Mouse (Mus musculus) midbrain, embryonic 14.5 days (tissue): ENCODE data around the gene Gm20481. TPM values are rescaled to one million over a fixed set of nuclear protein-coding genes. Genes with fewer than 3 reads are reported as not detected.
"Not testable (repeated sequence)": the region's sequence is repeated elsewhere in the genome, so short reads cannot be mapped to it uniquely, and the experiment has no call there.

Experiments used
- ATAC-seq: fragments of 200-750 bp; cut with Nextera tagmentation; 2 replicates; pipeline ENCODE4 v1.8.0; 2017; ENCODE audit warnings: moderate number of reproducible peaks, moderate library complexity; ENCODE audit not compliant: low FRiP score, low TSS enrichment
- DNase-seq: peaks from one replicate; pipeline ENCODE4 v3.0.0-alpha.2; 2015
- H3K27ac ChIP-seq: fragments of 300-500 bp; sonication (generic); replicated peaks from 2 replicates; pipeline ENCODE4 v1.5.1; 2014; ENCODE audit warnings: mild to moderate bottlenecking, low read depth, low read length, moderate library complexity
- H3K27me3 ChIP-seq: fragments of 300-500 bp; sonication (generic); 2 replicates; pipeline ENCODE4 v1.6.1; 2014; ENCODE audit warnings: low read length, control low read depth, mixed read lengths; ENCODE audit not compliant: control insufficient read depth, insufficient read depth
- H3K36me3 ChIP-seq: fragments of 300-500 bp; sonication (generic); 2 replicates; pipeline ENCODE4 v1.6.1; 2014; ENCODE audit warnings: low read length, control low read depth; ENCODE audit not compliant: control insufficient read depth, insufficient read depth
- H3K4me1 ChIP-seq: fragments of 300-500 bp; sonication (generic); 2 replicates; pipeline ENCODE4 v1.6.1; 2014; ENCODE audit warnings: mild to moderate bottlenecking, antibody characterized with exemption, low read length, control low read depth; ENCODE audit not compliant: control insufficient read depth, insufficient read depth
- H3K4me2 ChIP-seq: fragments of 300-500 bp; sonication (generic); 2 replicates; pipeline ENCODE4 v1.6.1; 2014; ENCODE audit warnings: mild to moderate bottlenecking, low read length, moderate library complexity
- H3K4me3 ChIP-seq: fragments of 300-500 bp; sonication (generic); replicated peaks from 2 replicates; pipeline ENCODE4 v1.5.1; 2014; ENCODE audit warnings: low read depth, low read length
- H3K9ac ChIP-seq: fragments of 300-500 bp; sonication (generic); replicated peaks from 2 replicates; pipeline ENCODE4 v1.6.1; 2014; ENCODE audit warnings: mild to moderate bottlenecking, low read length, moderate library complexity
- H3K9me3 ChIP-seq: fragments of 300-500 bp; sonication (generic); 2 replicates; pipeline ENCODE4 v1.6.1; 2016; ENCODE audit warnings: low read length, control low read depth, mixed read lengths; ENCODE audit not compliant: control insufficient read depth
- WGBS: fragments of 180-500 bp; shearing (Covaris S2); extraction: QIAGEN DNeasy Blood & Tissue Kit; methylation state at CpG from one replicate; pipeline ENCODE4 v1.1.7; 2014; 5-methylcytosine and 5-hydroxymethylcytosine counted together
- polyA plus RNA-seq: library from polyadenylated mRNA; unstranded; fragments of >200 nt; fragmentation: Nextera tagmentation; extraction: Ambion mirVana; gene quantifications from 2 replicates; pipeline ENCODE4 v1.2.1, GENCODE M21; 2014

Gene Gm20481
- polyA plus RNA-seq, 1 experiment from 2014 or later, result 2.3 TPM

DNA sequence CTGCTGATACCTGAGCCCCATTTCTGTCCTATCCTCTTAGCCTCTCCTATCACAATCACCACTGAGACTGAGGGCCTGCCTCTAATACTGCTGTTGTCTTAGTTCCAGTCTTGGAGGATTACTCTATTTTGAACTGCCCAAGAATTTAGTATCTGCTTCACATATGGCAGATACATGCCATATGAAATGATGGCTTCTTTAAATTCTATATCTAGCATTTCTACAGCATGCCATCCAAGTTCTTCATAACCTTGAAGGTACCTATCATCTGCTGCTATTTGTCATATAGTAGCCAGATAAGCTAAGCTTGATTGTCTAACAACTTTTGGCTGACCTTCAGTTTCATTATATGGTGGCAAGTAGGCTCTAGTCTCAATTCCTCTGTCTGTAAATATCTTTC is 25.0 kb downstream of the Gm20481 start:
- H3K4me2 ChIP-seq, result no peak overlapping the region
- H3K4me3 ChIP-seq, result no peak overlapping the region
- no peak overlapping the region for H3K27ac ChIP-seq
- H3K27me3 ChIP-seq, result no peaks in the 10 kb centered on the region
- DNase-seq, result no peak
- no peak overlapping the region for H3K9ac ChIP-seq
- H3K9me3 ChIP-seq, result no peaks in the 10 kb centered on the region
- peaks cover 11% of the 10 kb centered on the region for H3K36me3 ChIP-seq
- H3K4me1 ChIP-seq, result no peaks in the 10 kb centered on the region
- ATAC-seq, result no peak

DNA sequence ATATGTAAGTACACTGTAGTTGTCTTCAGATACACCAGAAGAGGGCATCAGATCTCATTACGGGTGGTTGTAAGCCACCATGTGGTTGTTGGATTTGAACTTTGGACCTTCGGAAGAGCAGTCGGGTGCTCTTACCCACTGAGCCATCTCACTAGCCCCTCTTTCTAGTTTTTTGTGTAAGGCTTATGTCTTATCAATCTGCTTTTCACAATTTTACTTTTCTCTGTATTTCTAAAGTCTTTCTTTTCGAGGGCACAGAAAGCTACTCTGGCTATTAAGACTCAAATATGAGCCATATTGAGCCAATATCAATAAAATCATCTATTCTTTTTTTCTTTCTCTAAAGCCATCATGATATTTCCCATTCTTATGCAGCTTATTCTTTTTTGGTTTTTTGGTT is 25.5 kb downstream of the Gm20481 start:
- not testable (repeated sequence) for H3K9ac ChIP-seq, H3K4me3 ChIP-seq, H3K36me3 ChIP-seq, ATAC-seq, H3K4me1 ChIP-seq, H3K4me2 ChIP-seq, DNase-seq, H3K9me3 ChIP-seq, H3K27me3 ChIP-seq, H3K27ac ChIP-seq
- WGBS, result 97% methylated on average over 4 of the region's 4 CpGs

DNA sequence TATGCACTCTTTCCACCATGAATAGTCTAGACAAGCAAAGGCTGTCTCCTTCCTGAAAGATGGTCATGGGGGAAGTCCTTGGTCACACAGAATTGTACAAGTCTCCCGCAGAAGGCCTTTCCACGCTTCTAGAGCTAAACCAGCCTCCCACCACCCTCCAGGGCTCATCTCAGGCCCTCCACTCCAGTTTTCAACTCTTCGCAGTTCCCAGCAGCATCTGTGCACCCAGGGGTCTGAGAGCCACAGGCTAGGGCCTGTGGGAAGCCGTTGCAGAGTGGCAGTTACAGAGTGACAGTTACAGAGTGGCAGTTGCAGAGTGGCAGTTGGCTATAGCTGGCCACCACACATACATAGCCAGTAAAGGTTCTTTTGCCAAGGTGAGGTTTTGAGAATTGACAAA is 26.2 kb downstream of the Gm20481 start:
- not testable (repeated sequence) for H3K4me1 ChIP-seq, H3K27me3 ChIP-seq, H3K4me2 ChIP-seq, DNase-seq, H3K9ac ChIP-seq, H3K9me3 ChIP-seq, ATAC-seq, H3K36me3 ChIP-seq, H3K4me3 ChIP-seq, H3K27ac ChIP-seq
- 96% methylated on average over 4 of the region's 4 CpGs for WGBS

DNA sequence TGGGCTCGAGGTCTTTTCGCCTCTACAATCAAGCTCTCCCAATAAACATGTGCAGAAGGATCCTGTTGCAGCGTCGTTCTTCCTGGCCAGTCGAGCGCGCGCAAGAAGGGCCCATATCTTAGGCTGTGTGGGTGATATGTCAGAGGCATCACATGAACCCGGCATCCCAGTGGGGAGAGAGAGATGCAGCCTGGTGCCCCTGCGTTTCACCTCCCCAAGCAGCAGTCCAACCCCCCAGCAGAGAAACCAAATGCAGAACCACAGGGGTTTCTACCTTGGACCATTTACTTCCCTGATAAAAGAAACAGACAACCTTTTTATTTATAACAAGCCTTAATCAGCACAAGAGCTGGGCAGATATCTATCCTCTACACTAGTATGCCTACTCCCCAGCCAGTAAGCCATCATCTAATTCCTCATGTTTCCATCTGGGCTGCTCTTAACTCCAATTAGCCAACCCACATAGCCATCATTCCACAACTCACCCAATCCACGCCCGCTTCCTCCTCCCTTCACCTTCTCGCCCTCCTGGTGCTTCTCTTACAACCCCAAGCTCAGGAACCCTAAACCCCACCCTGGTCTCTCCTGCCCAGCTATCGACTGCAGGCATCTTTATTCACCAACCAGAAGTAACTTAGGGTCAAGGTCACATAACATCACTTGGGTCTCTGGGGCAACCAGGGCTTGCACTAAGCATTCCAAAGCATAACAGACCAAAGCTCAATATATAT is 26.9 kb downstream of the Gm20481 start:
- Histone ChIP-seq H3K36me3 (no peaks in the 10 kb centered on the region), H3K27ac (no peak overlapping the region), H3K27me3 (no peaks in the 10 kb centered on the region), H3K4me2 (no peak overlapping the region), H3K9me3 (no peaks in the 10 kb centered on the region), H3K4me1 (no peaks in the 10 kb centered on the region), H3K9ac (no peak overlapping the region), H3K4me3 (no peak overlapping the region)
- no peak for DNase-seq
- 89% methylated on average over 12 of the region's 14 CpGs for WGBS
- ATAC-seq, result no peak

DNA sequence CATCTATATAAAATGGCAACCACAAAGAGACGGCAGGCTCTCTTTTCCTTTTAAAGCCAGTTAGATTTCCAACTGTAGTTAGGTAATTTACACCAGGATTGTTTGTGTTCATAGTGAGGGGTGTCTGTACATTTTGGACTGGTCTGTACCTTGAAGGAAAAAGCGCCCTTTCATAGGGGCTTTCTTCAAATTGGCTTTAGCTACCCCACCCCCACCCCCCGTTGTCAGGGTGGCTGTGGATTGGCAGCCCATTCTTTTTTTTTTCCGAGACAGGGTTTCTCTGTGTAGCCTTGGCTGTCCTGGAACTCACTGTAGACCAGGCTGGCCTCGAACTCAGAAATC is 27.4 kb downstream of the Gm20481 start:
- no peak for DNase-seq
- no peak overlapping the region for H3K9ac ChIP-seq

DNA sequence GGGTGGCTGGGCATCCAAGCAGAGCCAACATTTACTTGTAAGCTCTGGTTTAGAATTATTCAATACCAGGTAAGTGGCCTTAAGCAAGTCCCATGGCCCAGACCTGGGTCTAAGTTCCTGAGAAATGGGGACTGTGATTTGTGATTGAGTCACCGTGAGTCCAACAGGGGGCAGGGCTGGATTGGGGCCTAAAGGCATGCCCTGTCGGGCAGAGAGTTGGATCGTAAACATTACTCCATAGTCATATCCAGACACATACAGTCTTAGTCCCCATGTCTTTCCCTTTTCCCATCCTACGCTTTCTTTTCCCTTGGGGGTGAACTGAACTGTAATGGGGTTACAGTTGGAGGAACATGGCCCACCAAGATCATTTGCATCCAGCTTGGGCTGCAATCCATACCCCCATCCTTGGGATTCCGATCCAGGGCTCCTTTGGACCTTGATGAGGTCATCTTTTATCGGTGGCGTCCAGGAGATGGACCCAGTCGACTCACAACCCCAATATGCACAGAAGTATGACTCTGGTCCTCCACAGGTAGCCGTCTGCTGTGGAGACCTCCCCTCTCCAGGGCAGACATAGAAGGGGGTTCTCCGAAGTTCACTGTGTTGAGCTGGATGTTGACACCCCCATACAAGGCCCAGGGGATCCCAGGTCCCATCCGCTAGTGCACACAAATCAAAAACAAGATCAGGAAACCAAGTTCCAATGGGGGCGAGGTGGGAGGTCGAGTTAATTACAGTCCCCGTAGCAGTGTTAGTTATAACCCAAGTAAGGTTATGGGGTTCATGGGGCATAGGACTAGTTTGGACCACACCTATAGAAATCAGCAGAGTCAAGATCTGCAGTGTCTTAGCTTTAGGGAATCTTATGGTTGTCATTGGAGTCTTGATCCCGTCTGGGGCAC is 29.1 kb downstream of the Gm20481 start:
- Histone ChIP-seq H3K27ac (no peak overlapping the region), H3K4me2 (no peak overlapping the region), H3K36me3 (no peaks in the 10 kb centered on the region), H3K27me3 (no peaks in the 10 kb centered on the region), H3K9me3 (no peaks in the 10 kb centered on the region), H3K9ac (no peak overlapping the region), H3K4me1 (peaks cover 11% of the 10 kb centered on the region), H3K4me3 (no peak overlapping the region)
- WGBS, result 93% methylated on average over 15 of the region's 15 CpGs
- ATAC-seq (no peak), DNase-seq (no peak)

More for the DNA sequence above, 27.4 kb downstream of the Gm20481 start:
- Histone ChIP-seq H3K4me3 (no peak overlapping the region), H3K27me3 (no peaks in the 10 kb centered on the region), H3K27ac (no peak overlapping the region), H3K4me2 (no peak overlapping the region), H3K36me3 (no peaks in the 10 kb centered on the region), H3K9me3 (no peaks in the 10 kb centered on the region), H3K4me1 (peaks cover 4% of the 10 kb centered on the region)
- ATAC-seq, result no peak
- WGBS, result 81% methylated on average over 5 of the region's 5 CpGs

DNA sequence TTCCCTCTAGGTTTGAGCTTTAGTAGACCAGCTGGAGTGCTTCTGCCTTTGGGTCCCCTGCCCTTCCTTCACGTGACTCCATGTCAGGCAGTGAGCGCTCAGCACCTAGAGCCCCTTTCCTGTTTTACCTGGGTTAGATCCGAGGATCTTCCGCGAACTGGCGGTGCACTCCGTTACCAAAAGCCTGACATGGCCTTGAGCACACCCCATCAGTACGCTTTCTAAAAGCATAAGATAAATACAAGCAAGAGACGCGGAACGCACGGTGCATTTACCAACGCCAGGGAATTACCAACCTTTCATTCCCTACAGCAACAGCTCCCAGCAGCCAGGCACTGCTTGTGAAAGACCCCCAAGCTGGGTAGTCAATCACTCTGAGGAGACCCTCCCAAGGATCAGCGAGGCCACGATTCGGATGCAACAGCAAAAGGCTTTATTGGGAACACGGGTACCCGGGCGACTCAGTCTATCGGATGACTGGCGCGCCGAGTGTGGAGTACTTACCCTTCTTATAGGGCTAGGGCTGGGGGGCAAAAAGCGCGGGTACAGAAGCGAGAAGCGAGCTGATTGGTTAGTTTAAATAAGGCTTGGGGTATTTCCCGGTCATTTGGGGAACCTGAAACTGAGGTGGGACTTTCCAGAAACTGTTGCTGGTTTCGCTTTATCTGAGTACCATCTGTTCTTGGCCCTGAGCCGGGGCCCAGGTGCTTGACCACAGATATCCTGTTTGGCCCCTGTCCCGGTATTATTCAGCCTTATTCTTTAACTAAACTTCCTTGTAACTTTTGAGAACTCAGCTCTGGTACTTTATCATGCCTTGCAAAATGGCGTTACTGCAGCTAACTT is 30.4 kb downstream of the Gm20481 start:
- 26% methylated on average over 29 of the region's 32 CpGs for WGBS
- Histone ChIP-seq H3K4me1 (peaks cover 11% of the 10 kb centered on the region), H3K4me3 (peak overlapping the region; percentile 86), H3K9ac (peak overlapping the region; percentile 92; the same call in 1 of the 2 replicates), H3K27ac (peak overlapping the region; percentile 96; the same call in 1 of the 2 replicates), H3K4me2 (peak overlapping the region; percentile 100), H3K36me3 (peaks cover 12% of the 10 kb centered on the region)
- not testable (repeated sequence) for H3K27me3 ChIP-seq, H3K9me3 ChIP-seq, DNase-seq, ATAC-seq

DNA sequence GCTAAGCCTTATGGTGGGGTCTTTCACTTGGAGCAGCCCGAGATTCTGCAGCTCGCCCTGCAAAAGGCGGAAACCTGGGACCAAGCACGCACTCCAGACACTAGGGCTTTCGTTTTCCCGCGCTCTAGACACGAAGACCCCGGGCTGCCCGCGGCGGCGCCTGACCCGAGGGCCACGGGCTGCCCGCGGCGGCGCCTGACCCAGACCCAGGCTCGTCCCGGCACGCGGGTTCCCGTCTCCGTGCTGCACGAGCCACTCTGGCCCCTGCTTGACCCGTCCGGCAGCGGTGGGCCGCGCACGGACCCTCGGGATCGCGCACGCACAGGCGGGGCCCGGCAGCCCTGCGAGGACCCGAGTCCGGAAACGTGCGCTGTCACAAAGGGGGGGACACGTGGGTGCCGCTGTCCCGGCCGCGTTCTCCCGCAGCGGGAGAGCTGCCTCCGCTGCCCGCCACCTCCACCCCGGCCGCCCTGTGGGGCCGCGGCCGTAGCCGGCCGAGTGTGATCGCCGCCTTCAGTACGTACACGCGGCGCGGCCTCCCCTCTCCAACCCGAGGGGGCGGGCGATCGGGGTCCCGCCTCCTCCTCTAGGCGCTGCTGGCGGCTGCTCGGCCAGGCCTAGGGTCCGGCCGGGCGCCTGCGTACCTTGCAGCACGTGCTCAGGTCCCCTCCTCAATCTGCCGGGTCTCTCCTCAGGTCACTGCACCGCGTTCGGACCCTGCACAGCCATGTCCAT is 31.2 kb downstream of the Gm20481 start, which contains the start of gene Vars:
TSS of gene Vars (plus strand) at position 271 of the 735 bp plus-strand sequence.
- Histone ChIP-seq H3K9me3 (no peaks in the 10 kb centered on the region), H3K4me1 (peaks cover 11% of the 10 kb centered on the region), H3K27me3 (no peaks in the 10 kb centered on the region), H3K4me2 (peak within 1 kb of the TSS; percentile 100), H3K9ac (peak within 1 kb of the TSS; percentile 92), H3K27ac (peak within 1 kb of the TSS; percentile 96), H3K36me3 (peaks cover 20% of the 10 kb centered on the region), H3K4me3 (peak within 1 kb of the TSS; percentile 86)
- WGBS, result under 1% methylated on average over 74 of the region's 83 CpGs
- DNase-seq (peak; percentile 88), ATAC-seq (peak; percentile 88)
